Mouse (Mus musculus) macrophage (primary cell): ENCODE measurements around the gene Ccdc90b. TPM values are rescaled to one million over a fixed set of nuclear protein-coding genes. Genes with fewer than 3 reads are reported as not detected.

Source experiments
- H3K27ac ChIP-seq: fragments of 350-480 bp; formaldehyde crosslinking; 2 replicates; pipeline ENCODE4 v1.9.0; 2021
- H3K36me3 ChIP-seq: fragments of 350-480 bp; formaldehyde crosslinking; 2 replicates; pipeline ENCODE4 v1.9.0; 2021; ENCODE audit errors: inconsistent target
- H3K4me3 ChIP-seq: fragments of 350-480 bp; formaldehyde crosslinking; 2 replicates; pipeline ENCODE4 v1.9.0; 2021; ENCODE audit errors: inconsistent target
- H3K79me2 ChIP-seq: fragments of 350-480 bp; formaldehyde crosslinking; 2 replicates; pipeline ENCODE4 v1.9.0; 2021; ENCODE audit errors: inconsistent target
- WGBS: methylation state at CpG from one replicate; pipeline ENCODE4 v1.1.7; 2026; ENCODE audit warnings: inconsistent platforms; ENCODE audit not compliant: missing documents; 5-methylcytosine and 5-hydroxymethylcytosine counted together
- polyA plus RNA-seq: library from polyadenylated mRNA; stranded (reverse); fragments of 250-400 nt; gene quantifications from 3 replicates; pipeline ENCODE4 v1.2.4, GENCODE M21; 2018; ENCODE audit warnings: inconsistent platforms
- total RNA-seq, 78 experiments: library from RNA; depleted of rRNA; stranded (reverse); fragments of 250-400 nt; gene quantifications; 1 replicate in 9 of 78; 2 replicates in 24 of 78; 3 replicates in 43 of 78; 4 replicates in 2 of 78; pipeline ENCODE4 v1.2.4; 2018; ENCODE audit warnings: inconsistent platforms in 56 of 78

Gene Ccdc90b
- total RNA-seq (2018; cell fraction: chromatin; rRNA removed): 10 to 100 TPM in 1 of 26 experiments, 1 to 10 TPM in 25; 1.2 to 11.1 (median 5.1) TPM
- total RNA-seq (2018; cell fraction: cytosol; rRNA removed): 10 to 100 TPM; 16.1 to 24.2 (median 19.7) TPM
- 1 to 10 TPM; 2.8 to 9.9 (median 6.3) TPM for total RNA-seq (2018; cell fraction: nucleus; rRNA removed)
- 24.2 to 30.2 TPM (median 27.1 TPM) in 3 replicates for polyA plus RNA-seq

- H3K79me2 ChIP-seq: no peaks in the 10 kb centered on the region
- 3% methylated on average over 60 of the region's 60 CpGs for WGBS
- peak within 1 kb of the TSS; percentile 79 for H3K4me3 ChIP-seq
- no peaks in the 10 kb centered on the region for H3K36me3 ChIP-seq
- peak within 1 kb of the TSS; percentile 70 for H3K27ac ChIP-seq
Observed at GRCm38 (mm10) chr7:92560986-92561876, at the start of gene Ccdc90b. Gene Ccdc90b, plus strand, starts transcription at chr7:92561149.

DNA sequence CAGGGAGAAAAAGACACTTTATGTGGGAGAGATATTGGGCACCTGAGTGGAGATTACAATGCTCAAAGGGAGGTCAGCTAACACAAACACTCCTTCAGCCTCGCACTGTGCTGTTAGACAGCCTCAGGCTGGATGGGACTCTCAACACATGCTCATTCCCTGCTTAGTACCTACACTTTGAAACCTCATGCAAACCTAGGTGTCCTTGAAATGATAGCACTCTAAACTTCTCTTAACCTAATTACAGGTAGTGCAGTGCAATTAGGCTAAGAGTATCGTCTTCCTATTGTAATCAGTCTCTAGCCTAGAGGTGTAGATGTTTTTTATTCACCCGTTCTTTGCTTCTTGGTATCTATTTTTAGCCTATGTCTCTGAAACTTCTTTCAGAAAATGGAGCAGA, 40.6 kb upstream of the Ccdc90b start:
- Histone ChIP-seq H3K36me3 (no peaks in the 10 kb centered on the region), H3K79me2 (no peaks in the 10 kb centered on the region), H3K4me3 (no peak overlapping the region), H3K27ac (no peak overlapping the region)
- WGBS: 92% methylated on average over 3 of the region's 3 CpGs

- Histone ChIP-seq H3K4me3 (no peak overlapping the region), H3K79me2 (no peaks in the 10 kb centered on the region), H3K27ac (no peak overlapping the region), H3K36me3 (no peaks in the 10 kb centered on the region)
- WGBS: 55% methylated on average over 4 of the region's 4 CpGs
Observed at GRCm38 (mm10) chr7:92520820-92521219, 40.1 kb upstream of the Ccdc90b start.

GRCm38 (mm10) chr7:92529245-92529644, 31.7 kb upstream of the Ccdc90b start:
- Histone ChIP-seq H3K27ac (no peak overlapping the region), H3K79me2 (no peaks in the 10 kb centered on the region), H3K36me3 (no peaks in the 10 kb centered on the region), H3K4me3 (no peak overlapping the region)
- WGBS: 89% methylated on average over 4 of the region's 4 CpGs

DNA sequence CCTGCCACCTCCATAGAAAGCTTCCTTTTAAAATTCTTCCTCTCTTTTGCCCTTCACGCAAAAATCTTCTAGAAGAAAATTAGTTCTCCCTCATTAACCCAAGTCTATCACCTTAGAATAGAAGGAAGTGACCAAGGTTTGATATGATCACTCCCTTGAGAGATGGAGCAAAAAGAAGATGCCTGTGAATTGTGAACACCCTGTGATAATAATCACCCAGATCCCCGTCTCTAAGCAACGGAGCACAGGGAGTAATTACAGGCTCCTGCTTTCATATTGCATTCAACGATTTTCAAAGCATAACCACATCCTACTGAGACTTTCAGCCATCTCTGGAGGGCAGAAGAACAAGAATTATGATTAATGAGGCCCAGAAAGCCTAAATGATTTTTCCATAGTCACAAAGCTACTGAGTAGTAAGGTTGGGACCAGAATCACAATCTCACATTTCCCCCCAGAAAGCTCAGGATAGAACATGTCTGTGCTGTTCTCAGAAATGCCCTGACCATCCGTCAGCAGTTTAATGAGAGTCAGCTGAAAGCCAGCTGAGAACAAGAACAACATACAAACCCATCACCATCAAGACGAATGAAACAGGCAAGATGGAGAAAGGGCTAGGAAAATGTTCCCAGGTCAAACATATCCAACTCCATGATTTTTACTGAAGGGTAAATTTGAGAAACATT, 28.5 kb upstream of the Ccdc90b start:
- no peak overlapping the region for H3K4me3 ChIP-seq
- H3K36me3 ChIP-seq: no peaks in the 10 kb centered on the region
- 78% methylated on average over 6 of the region's 6 CpGs for WGBS
- H3K79me2 ChIP-seq: no peaks in the 10 kb centered on the region
- no peak overlapping the region for H3K27ac ChIP-seq

GRCm38 (mm10) chr7:92546763-92547162, 14.2 kb upstream of the Ccdc90b start:
- Histone ChIP-seq H3K4me3 (no peak overlapping the region), H3K27ac (no peak overlapping the region), H3K36me3 (no peaks in the 10 kb centered on the region), H3K79me2 (no peaks in the 10 kb centered on the region)
- WGBS: 89% methylated on average over 2 of the region's 2 CpGs

DNA sequence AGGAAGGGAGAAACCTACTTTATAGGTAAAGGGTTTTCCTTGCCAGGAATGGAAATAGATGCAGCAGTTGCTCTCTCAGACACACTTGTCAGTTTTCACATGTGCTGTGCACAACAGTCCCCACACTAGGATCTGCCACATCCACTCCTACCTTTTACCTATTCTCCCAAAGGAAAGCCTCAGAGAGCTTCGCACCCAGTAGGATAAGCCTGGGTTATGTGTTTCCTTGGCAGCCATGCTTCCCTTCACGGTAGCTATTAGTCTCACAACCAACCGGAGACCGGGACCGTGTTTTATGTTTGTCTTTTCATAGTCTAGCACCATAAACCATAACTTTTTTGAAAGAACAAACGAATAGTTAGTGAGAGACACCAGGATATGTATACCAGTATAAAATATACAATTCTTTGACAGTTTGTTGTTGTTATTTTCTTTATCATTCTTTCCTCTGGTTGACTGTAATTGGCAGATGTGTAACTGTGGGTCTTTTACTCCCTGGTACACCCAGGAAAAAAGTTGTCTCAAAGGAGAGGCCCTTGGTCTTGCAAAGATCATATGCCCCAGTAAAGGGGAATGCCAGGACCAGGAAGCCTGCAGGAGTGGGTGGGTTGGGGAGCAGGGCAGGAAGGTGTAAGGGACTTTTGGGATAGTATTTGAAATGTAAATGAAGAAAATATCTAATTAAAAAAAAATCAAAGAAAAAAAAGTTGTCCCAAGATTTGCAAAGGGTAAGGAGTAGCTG, 10.5 kb upstream of the Ccdc90b start:
- no peak overlapping the region for H3K27ac ChIP-seq
- no peaks in the 10 kb centered on the region for H3K36me3 ChIP-seq
- no peaks in the 10 kb centered on the region for H3K79me2 ChIP-seq
- WGBS: 94% methylated on average over 6 of the region's 6 CpGs
- no peak overlapping the region for H3K4me3 ChIP-seq

GRCm38 (mm10) chr7:92550990-92551392, 10.0 kb upstream of the Ccdc90b start:
- H3K36me3 ChIP-seq: no peaks in the 10 kb centered on the region
- 47% methylated on average over 4 of the region's 4 CpGs for WGBS

DNA sequence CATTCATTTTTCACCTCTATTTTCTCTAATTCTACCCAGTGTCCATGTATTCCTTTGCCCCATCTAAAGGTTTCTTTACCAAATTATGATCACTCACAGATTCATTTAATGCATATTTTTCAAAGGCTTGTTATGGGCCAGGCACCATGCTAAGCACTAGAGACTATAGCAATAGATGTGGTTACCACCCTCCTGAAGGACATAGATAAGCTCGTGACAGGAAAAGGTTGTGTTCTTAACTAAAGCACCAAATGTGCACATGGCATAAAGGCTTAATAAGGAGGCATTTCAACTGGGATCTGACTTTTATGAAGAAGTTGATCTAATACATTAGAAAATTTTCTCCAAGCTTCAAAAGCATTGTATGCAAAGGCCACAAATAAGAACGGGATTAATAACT, 2.2 kb upstream of the Ccdc90b start:
- Histone ChIP-seq H3K36me3 (no peaks in the 10 kb centered on the region), H3K4me3 (no peak overlapping the region), H3K79me2 (no peaks in the 10 kb centered on the region), H3K27ac (no peak overlapping the region)
- WGBS: 84% methylated on average over 2 of the region's 2 CpGs

More at GRCm38 (mm10) chr7:92550990-92551392, 10.0 kb upstream of the Ccdc90b start:
- Histone ChIP-seq H3K4me3 (no peak overlapping the region), H3K27ac (no peak overlapping the region), H3K79me2 (no peaks in the 10 kb centered on the region)

DNA sequence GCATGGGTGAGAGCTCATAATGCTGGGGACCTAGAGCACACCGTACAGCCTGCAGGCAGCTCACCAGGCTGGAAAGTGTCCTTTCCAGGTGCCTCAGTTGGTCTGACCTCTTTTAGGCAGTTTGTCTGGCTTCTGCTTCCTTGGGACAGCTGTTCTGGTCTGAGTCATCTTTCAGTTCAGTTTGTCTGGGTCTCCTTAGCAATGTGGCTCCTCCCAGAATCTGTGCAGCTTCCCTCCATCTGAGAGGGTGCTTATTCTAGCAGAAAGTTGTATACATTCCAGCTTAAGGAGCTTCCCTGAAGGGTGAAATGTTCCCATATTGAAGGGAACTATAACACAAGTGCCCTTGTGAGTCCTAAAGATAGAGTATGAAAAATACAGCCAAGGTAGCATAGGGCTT, 5.8 kb downstream of the Ccdc90b start:
- Histone ChIP-seq H3K27ac (no peak overlapping the region), H3K79me2 (no peaks in the 10 kb centered on the region), H3K4me3 (no peak overlapping the region), H3K36me3 (no peaks in the 10 kb centered on the region; the same call in 1 of the 2 replicates)
- 100% methylated on average over 1 of the region's 1 CpGs for WGBS

DNA sequence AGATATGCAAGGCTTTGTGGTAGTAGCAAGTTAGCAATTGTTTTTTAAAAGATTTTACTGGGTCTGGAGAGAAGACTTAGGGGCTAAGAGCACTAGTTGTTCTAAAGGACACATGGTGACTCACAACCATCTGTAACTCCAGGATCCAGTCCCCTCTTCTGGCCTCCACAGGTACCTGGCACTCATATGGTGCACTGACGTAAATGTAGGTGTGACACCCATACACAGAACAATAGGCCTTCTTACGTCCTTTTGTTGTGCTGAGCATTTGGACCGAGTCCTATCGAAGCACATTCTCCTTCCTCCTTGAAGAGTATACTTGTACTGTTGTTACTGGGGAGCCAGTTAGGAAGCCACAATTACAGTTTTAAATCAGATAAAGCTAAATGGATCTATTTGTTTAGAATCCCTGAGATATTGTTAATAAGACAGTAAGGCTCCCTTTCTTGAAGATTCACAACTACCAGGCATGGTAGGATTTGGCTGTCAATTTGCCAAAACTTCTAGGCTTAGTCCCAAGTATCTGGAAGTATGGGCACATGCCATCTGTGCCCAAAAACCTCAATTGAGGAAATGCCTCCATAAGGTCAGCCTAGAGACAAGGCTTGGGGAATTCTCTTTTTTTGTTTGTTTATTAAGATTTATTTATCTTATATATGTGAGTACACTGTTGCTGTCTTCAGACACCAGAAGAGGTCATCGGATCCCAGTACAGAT, 19.7 kb downstream of the Ccdc90b start:
- Histone ChIP-seq H3K27ac (no peak overlapping the region), H3K79me2 (no peaks in the 10 kb centered on the region)
- WGBS: 91% methylated on average over 5 of the region's 5 CpGs

DNA sequence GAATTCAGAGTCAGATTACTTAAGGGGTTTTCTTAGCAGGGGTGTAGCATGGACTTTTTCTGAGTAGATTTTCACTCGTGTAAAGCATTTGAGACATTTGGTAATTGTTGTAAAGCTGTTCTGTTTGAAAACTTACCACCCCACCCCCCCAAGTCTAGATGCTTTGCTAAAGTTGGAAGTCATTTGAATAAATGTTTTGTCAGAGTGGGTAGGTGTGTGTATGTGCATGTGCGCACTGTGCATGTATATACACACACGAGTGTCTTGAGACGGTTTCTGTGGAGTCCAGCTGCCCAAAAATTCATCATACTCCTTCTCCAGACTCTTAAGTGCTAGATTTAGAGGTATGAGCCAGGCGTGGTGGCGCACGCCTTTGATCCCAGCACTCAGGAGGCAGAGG, 22.6 kb downstream of the Ccdc90b start:
- WGBS: 89% methylated on average over 7 of the region's 7 CpGs
- Histone ChIP-seq H3K79me2 (no peaks in the 10 kb centered on the region), H3K27ac (no peak overlapping the region), H3K36me3 (no peaks in the 10 kb centered on the region), H3K4me3 (no peak overlapping the region)

More for the DNA sequence above, 19.7 kb downstream of the Ccdc90b start:
- Histone ChIP-seq H3K36me3 (peaks cover 8% of the 10 kb centered on the region; the same call in 1 of the 2 replicates), H3K4me3 (no peak overlapping the region)

GRCm38 (mm10) chr7:92589986-92590385, 29.0 kb downstream of the Ccdc90b start:
- no peak overlapping the region for H3K4me3 ChIP-seq
- no peaks in the 10 kb centered on the region for H3K36me3 ChIP-seq
- H3K27ac ChIP-seq: no peak overlapping the region
- no peaks in the 10 kb centered on the region for H3K79me2 ChIP-seq
- WGBS: 92% methylated on average over 7 of the region's 7 CpGs

- 95% methylated on average over 2 of the region's 2 CpGs for WGBS
- no peak overlapping the region for H3K4me3 ChIP-seq
- no peaks in the 10 kb centered on the region for H3K36me3 ChIP-seq
- no peak overlapping the region for H3K27ac ChIP-seq
- no peaks in the 10 kb centered on the region for H3K79me2 ChIP-seq
Observed at GRCm38 (mm10) chr7:92590842-92591241, 29.9 kb downstream of the Ccdc90b start.
